ENCODE assay signal across 17 mouse cellular contexts in genomic region chr1:78585080-78585479, GRCm38 (mm10).
DNase-seq lines count a peak whose midpoint lies in the region; ATAC-seq and TF ChIP-seq lines count a peak whose summit lies in the region.
"Had no signal": no experiment of that assay in that cellular context is flagged by ENCODE, and none has a peak within 500 bp of the region (broad histone marks: within the 10 kb centered on the region; RNA-seq: fewer than 3 reads in every experiment).

No protein-coding gene starts in this region.

- H3K27ac ChIP-seq in heart, embryonic 12.5 days (ENCODE audit: poor library complexity, severe bottlenecking) = no peak overlapping the region
- no peak overlapping the region for H3K27ac ChIP-seq in lung, embryonic 14.5 days (ENCODE audit: low read depth)
- H3K27ac ChIP-seq in embryonic fibroblast, embryonic 13.5 days (ENCODE audit: insufficient read depth, low read length) = peak overlapping the region; percentile 77
- H3K27ac ChIP-seq: hindbrain, embryonic 10.5 days; limb, embryonic 12.5 days; liver, embryonic 13.5 days; macrophage; midbrain, embryonic 13.5 days had no signal

- peaks cover 3% of the 10 kb centered on the region; the same call in 1 of the 2 replicates for H3K9me3 ChIP-seq in heart, embryonic 12.5 days (replicated peaks)
- H3K9me3 ChIP-seq in lung, embryonic 14.5 days (ENCODE audit: low read depth, low read length) = no peaks in the 10 kb centered on the region
- H3K9me3 ChIP-seq: hindbrain, embryonic 10.5 days; limb, embryonic 12.5 days; liver, embryonic 13.5 days; midbrain, embryonic 13.5 days had no signal

- peak; percentile 19 for DNase-seq in heart, adult 11 months
- peak; percentile 61 for DNase-seq in lung, embryonic 14.5 days
- DNase-seq in lung, adult 18-20 months = no peak
- peak; percentile 32 for DNase-seq in 416B (ENCODE audit: low read depth)
- DNase-seq in ovary, postnatal 10 days (ENCODE audit: low spot score) = no peak
- DNase-seq: cerebellum, adult 11-12 months; gastrocnemius, postnatal 25 days; kidney, adult 2 months; kidney, postnatal 36 days; liver, embryonic 13.5 days; thymus, adult 18-20 months had no signal

- H3K4me2 ChIP-seq in heart, embryonic 12.5 days = no peak overlapping the region
- no peak overlapping the region for H3K4me2 ChIP-seq in lung, embryonic 14.5 days
- H3K4me2 ChIP-seq: limb, embryonic 12.5 days; liver, embryonic 13.5 days; midbrain, embryonic 13.5 days had no signal

- no peak for ATAC-seq in heart, embryonic 12.5 days (ENCODE audit: insufficient number of reproducible peaks, low FRiP score)
- no peak for ATAC-seq in lung, embryonic 14.5 days (ENCODE audit: insufficient read depth)
- ATAC-seq: midbrain, embryonic 13.5 days had no signal

- no peak for TF ChIP-seq POLR2A in embryonic fibroblast, embryonic 13.5 days (IDR thresholded peaks at IDR 0.05; ENCODE audit: low read depth, low read length)

- H3K4me3 ChIP-seq in heart, embryonic 12.5 days = no peak overlapping the region
- H3K4me3 ChIP-seq in lung, embryonic 14.5 days (ENCODE audit: low read depth, low read length) = no peak overlapping the region
- H3K4me3 ChIP-seq in embryonic fibroblast, embryonic 13.5 days (ENCODE audit: insufficient read depth, low read length) = no peak overlapping the region
- H3K4me3 ChIP-seq: hindbrain, embryonic 10.5 days; limb, embryonic 12.5 days; liver, embryonic 13.5 days; midbrain, embryonic 13.5 days had no signal

- peaks cover 10% of the 10 kb centered on the region for H3K4me1 ChIP-seq in heart, embryonic 12.5 days (replicated peaks)
- no peaks in the 10 kb centered on the region for H3K4me1 ChIP-seq in lung, embryonic 14.5 days (ENCODE audit: insufficient read depth)
- H3K4me1 ChIP-seq in embryonic fibroblast, embryonic 13.5 days (ENCODE audit: control insufficient read depth, insufficient read depth, low read length) = peaks cover 15% of the 10 kb centered on the region
- H3K4me1 ChIP-seq: liver, embryonic 13.5 days had no signal

- no peaks in the 10 kb centered on the region for H3K27me3 ChIP-seq in heart, embryonic 12.5 days (replicated peaks)
- no peaks in the 10 kb centered on the region for H3K27me3 ChIP-seq in lung, embryonic 14.5 days (ENCODE audit: insufficient read depth, low read length)
- H3K27me3 ChIP-seq: limb, embryonic 12.5 days; liver, embryonic 13.5 days; midbrain, embryonic 13.5 days had no signal

- TF ChIP-seq CTCF in lung, embryonic 14.5 days (IDR thresholded peaks at IDR 0.05; ENCODE audit: low read depth) = no peak
- TF ChIP-seq CTCF in embryonic fibroblast, embryonic 13.5 days (IDR thresholded peaks at IDR 0.05; ENCODE audit: borderline replicate concordance, insufficient read depth, low read length) = no peak

- H3K36me3 ChIP-seq in heart, embryonic 12.5 days = no peaks in the 10 kb centered on the region
- no peaks in the 10 kb centered on the region for H3K36me3 ChIP-seq in lung, embryonic 14.5 days (ENCODE audit: insufficient read depth)
- H3K36me3 ChIP-seq: hindbrain, embryonic 10.5 days; limb, embryonic 12.5 days; liver, embryonic 13.5 days; midbrain, embryonic 13.5 days had no signal

- H3K9ac ChIP-seq in heart, embryonic 12.5 days = no peak overlapping the region
- H3K9ac ChIP-seq in lung, embryonic 14.5 days = no peak overlapping the region
- H3K9ac ChIP-seq: limb, embryonic 12.5 days; liver, embryonic 13.5 days; midbrain, embryonic 13.5 days had no signal

- 67% methylated on average over 2 of the region's 2 CpGs for WGBS in heart, embryonic 12.5 days
- WGBS in lung, embryonic 14.5 days = 53% methylated on average over 2 of the region's 2 CpGs

Comparison
In these comparisons a context has a peak if more than half of its experiments do, and no peak if none do; other contexts are left out.
1. DNase-seq: peak in heart, adult 11 months (single experiment), lung, embryonic 14.5 days (single experiment) and 416B (single experiment); none in lung, adult 18-20 months (0 of 2) and ovary, postnatal 10 days (single experiment).